ENCODE assay signal across 9 mouse cellular contexts in genomic region chr13:37657248-37657647, GRCm38 (mm10).
DNase-seq lines count a peak whose midpoint lies in the region; ATAC-seq lines count a peak whose summit lies in the region.
"Had no signal": no experiment of that assay in that cellular context is flagged by ENCODE, and none has a peak within 500 bp of the region (broad histone marks: within the 10 kb centered on the region; RNA-seq: fewer than 3 reads in every experiment).

No protein-coding gene starts in this region.

- H3K27ac ChIP-seq in heart, embryonic 14.5 days (replicated peaks in 1 of 2; ENCODE audit: control insufficient read depth in 1 of 2, insufficient read depth in 1 of 2, low read depth in 2 of 2, low read length in 2 of 2) = peak overlapping the region; percentile 68 to 72
- no peak overlapping the region for H3K27ac ChIP-seq in hindbrain, embryonic 16.5 days (ENCODE audit: low read depth, low read length)
- H3K27ac ChIP-seq: limb, embryonic 12.5 days had no signal

- DNase-seq in urinary bladder, postnatal 14 days (ENCODE audit: low spot score) = peak; percentile 69
- DNase-seq in urinary bladder, adult 2 months (ENCODE audit: low spot score) = no peak
- DNase-seq in cerebellum, postnatal 14 days = peak; percentile 54 to 58
- DNase-seq in layer of hippocampus, postnatal 36 days = peak; percentile 21 to 47
- DNase-seq in thymus, postnatal 25 days = peak; percentile 34

- H3K9ac ChIP-seq in heart, embryonic 14.5 days (ENCODE audit: low read length) = 0 out of 2 replicates have a peak overlapping the region, but pooled peaks have one; percentile 16
- no peak overlapping the region for H3K9ac ChIP-seq in hindbrain, embryonic 16.5 days (ENCODE audit: low read depth, low read length)
- H3K9ac ChIP-seq: limb, embryonic 12.5 days had no signal

- peak; percentile 78 for ATAC-seq in heart, embryonic 14.5 days (ENCODE audit: insufficient number of reproducible peaks, insufficient read depth, low FRiP score, low read depth)
- ATAC-seq in megakaryocyte-erythroid progenitor cell, adult 5-6 weeks (replicated peaks; ENCODE audit: low FRiP score, low TSS enrichment, poor library complexity, severe bottlenecking) = peak; percentile 54
- ATAC-seq in hindbrain, embryonic 16.5 days = no peak

- H3K27me3 ChIP-seq in heart, embryonic 14.5 days (ENCODE audit: control insufficient read depth, insufficient read depth, low read length) = no peaks in the 10 kb centered on the region
- no peaks in the 10 kb centered on the region for H3K27me3 ChIP-seq in hindbrain, embryonic 16.5 days (replicated peaks; ENCODE audit: control insufficient read depth, insufficient read depth, low read length)
- H3K27me3 ChIP-seq: limb, embryonic 12.5 days had no signal

- no peaks in the 10 kb centered on the region for H3K36me3 ChIP-seq in heart, embryonic 14.5 days (ENCODE audit: control insufficient read depth, insufficient read depth, low read length)
- no peaks in the 10 kb centered on the region for H3K36me3 ChIP-seq in hindbrain, embryonic 16.5 days (ENCODE audit: control insufficient read depth, insufficient read depth, low read length)
- H3K36me3 ChIP-seq: limb, embryonic 12.5 days had no signal

- 20% methylated on average over 16 of the region's 16 CpGs for WGBS in heart, embryonic 14.5 days
- 71% methylated on average over 16 of the region's 16 CpGs for WGBS in hindbrain, embryonic 16.5 days

- H3K4me1 ChIP-seq in heart, embryonic 14.5 days (ENCODE audit: control insufficient read depth in 2 of 2, insufficient read depth in 2 of 2, low read length in 2 of 2) = peaks cover 8 to 13% of the 10 kb centered on the region in 2 experiments
- no peaks in the 10 kb centered on the region for H3K4me1 ChIP-seq in hindbrain, embryonic 16.5 days (ENCODE audit: control insufficient read depth, insufficient read depth, low read depth, low read length)
- H3K4me1 ChIP-seq: limb, embryonic 12.5 days had no signal

- H3K9me3 ChIP-seq in heart, embryonic 14.5 days (ENCODE audit: control insufficient read depth, low read length) = no peaks in the 10 kb centered on the region
- H3K9me3 ChIP-seq in hindbrain, embryonic 16.5 days (ENCODE audit: control insufficient read depth, low read length) = no peaks in the 10 kb centered on the region
- H3K9me3 ChIP-seq: limb, embryonic 12.5 days had no signal

- H3K4me2 ChIP-seq in heart, embryonic 14.5 days (ENCODE audit: low read length) = peak overlapping the region; percentile 48
- no peak overlapping the region for H3K4me2 ChIP-seq in hindbrain, embryonic 16.5 days (ENCODE audit: low read length)
- H3K4me2 ChIP-seq: limb, embryonic 12.5 days had no signal

- H3K4me3 ChIP-seq in heart, embryonic 14.5 days (ENCODE audit: control insufficient read depth in 1 of 2, insufficient read depth in 1 of 2, low read depth in 1 of 2, low read length in 2 of 2) = peak overlapping the region; percentile 3 to 21; a peak in 2 of 4 replicates
- no peak overlapping the region for H3K4me3 ChIP-seq in hindbrain, embryonic 16.5 days (ENCODE audit: low read length)
- H3K4me3 ChIP-seq: limb, embryonic 12.5 days had no signal
